Mouse (Mus musculus): ENCODE measurements around the gene Tlx3. TPM values are rescaled to one million over a fixed set of nuclear protein-coding genes. Genes with fewer than 3 reads are reported as not detected.

Gene Tlx3
- polyA plus RNA-seq, 1 experiment from 2014 or later: 83.5 TPM

GRCm38 (mm10) chr11:33195531-33196446 is 7.6 kb downstream of the Tlx3 start:
- peak; percentile 49 for ATAC-seq (ENCODE audit: low FRiP score, low read depth)
- peaks cover 19% of the 10 kb centered on the region for H3K4me1 ChIP-seq
- H3K9ac ChIP-seq: no peak overlapping the region
- no peaks in the 10 kb centered on the region for H3K9me3 ChIP-seq
- H3K4me2 ChIP-seq (replicated peaks): peak overlapping the region; percentile 66; the same call in 1 of the 2 replicates
- no peak overlapping the region for H3K27ac ChIP-seq
- H3K36me3 ChIP-seq: no peaks in the 10 kb centered on the region
- WGBS: 1% methylated on average over 25 of the region's 25 CpGs
- no peak overlapping the region for H3K4me3 ChIP-seq
- H3K27me3 ChIP-seq (replicated peaks): peaks cover 85% of the 10 kb centered on the region

- Histone ChIP-seq H3K4me2 (replicated peaks) (no peak overlapping the region), H3K36me3 (no peaks in the 10 kb centered on the region), H3K4me3 (no peak overlapping the region), H3K9ac (no peak overlapping the region), H3K27me3 (replicated peaks) (peaks cover 82% of the 10 kb centered on the region), H3K27ac (no peak overlapping the region), H3K4me1 (peaks cover 13% of the 10 kb centered on the region), H3K9me3 (no peaks in the 10 kb centered on the region)
- WGBS: 11% methylated on average over 7 of the region's 7 CpGs
- ATAC-seq (ENCODE audit: low FRiP score, low read depth): no peak
Measured at GRCm38 (mm10) chr11:33195061-33195460, 8.3 kb downstream of the Tlx3 start.

- 2% methylated on average over 12 of the region's 12 CpGs for WGBS
- Histone ChIP-seq H3K9ac (no peak overlapping the region), H3K27ac (no peak overlapping the region), H3K4me2 (replicated peaks) (peak overlapping the region; percentile 31), H3K27me3 (replicated peaks) (peaks cover 69% of the 10 kb centered on the region), H3K9me3 (no peaks in the 10 kb centered on the region), H3K4me1 (peaks cover 13% of the 10 kb centered on the region), H3K36me3 (no peaks in the 10 kb centered on the region), H3K4me3 (no peak overlapping the region)
- ATAC-seq (ENCODE audit: low FRiP score, low read depth): peak; percentile 31; the same call in 1 of the 2 replicates
Measured at GRCm38 (mm10) chr11:33193695-33194094, 9.7 kb downstream of the Tlx3 start.

GRCm38 (mm10) chr11:33181804-33182203 is 21.6 kb downstream of the Tlx3 start:
- no peak overlapping the region for H3K9ac ChIP-seq
- no peaks in the 10 kb centered on the region for H3K9me3 ChIP-seq
- H3K4me3 ChIP-seq: no peak overlapping the region
- no peaks in the 10 kb centered on the region for H3K36me3 ChIP-seq
- ATAC-seq (ENCODE audit: low FRiP score, low read depth): no peak
- H3K4me1 ChIP-seq: peaks cover 13% of the 10 kb centered on the region; the same call in 1 of the 2 replicates
- peaks cover 13% of the 10 kb centered on the region for H3K27me3 ChIP-seq (replicated peaks)
- 84% methylated on average over 3 of the region's 3 CpGs for WGBS
- no peak overlapping the region for H3K27ac ChIP-seq
- H3K4me2 ChIP-seq (replicated peaks): no peak overlapping the region

GRCm38 (mm10) chr11:33180701-33181116 is 22.7 kb downstream of the Tlx3 start:
- Histone ChIP-seq H3K36me3 (no peaks in the 10 kb centered on the region), H3K4me2 (replicated peaks) (peak overlapping the region; percentile 54), H3K9me3 (no peaks in the 10 kb centered on the region), H3K4me3 (peak overlapping the region; percentile 5; the same call in 1 of the 2 replicates), H3K27ac (no peak overlapping the region), H3K4me1 (peaks cover 13% of the 10 kb centered on the region; the same call in 1 of the 2 replicates), H3K27me3 (replicated peaks) (peaks cover 21% of the 10 kb centered on the region), H3K9ac (0 out of 2 replicates have a peak overlapping the region, but pooled peaks have one; percentile 26)
- ATAC-seq (ENCODE audit: low FRiP score, low read depth): no peak
- WGBS: 2% methylated on average over 18 of the region's 18 CpGs

GRCm38 (mm10) chr11:33179802-33180201 is 23.6 kb downstream of the Tlx3 start:
- no peak overlapping the region for H3K9ac ChIP-seq
- WGBS: 17% methylated on average over 1 of the region's 1 CpGs
- no peaks in the 10 kb centered on the region for H3K9me3 ChIP-seq
- H3K4me3 ChIP-seq: no peak overlapping the region
- peaks cover 17% of the 10 kb centered on the region for H3K27me3 ChIP-seq (replicated peaks)
- H3K36me3 ChIP-seq: no peaks in the 10 kb centered on the region
- no peak for ATAC-seq (ENCODE audit: low FRiP score, low read depth)
- no peak overlapping the region for H3K27ac ChIP-seq
- no peak overlapping the region for H3K4me2 ChIP-seq (replicated peaks)
- H3K4me1 ChIP-seq: peaks cover 13% of the 10 kb centered on the region; the same call in 1 of the 2 replicates

- no peaks in the 10 kb centered on the region for H3K9me3 ChIP-seq
- no peaks in the 10 kb centered on the region for H3K36me3 ChIP-seq
- no peak overlapping the region for H3K27ac ChIP-seq
- no peak overlapping the region for H3K4me3 ChIP-seq
- 31% methylated on average over 20 of the region's 20 CpGs for WGBS
- H3K4me2 ChIP-seq (replicated peaks): no peak overlapping the region
- ATAC-seq (ENCODE audit: low FRiP score, low read depth): peak; percentile 68
- H3K27me3 ChIP-seq (replicated peaks): peaks cover 17% of the 10 kb centered on the region
- peaks cover 13% of the 10 kb centered on the region; the same call in 1 of the 2 replicates for H3K4me1 ChIP-seq
- no peak overlapping the region for H3K9ac ChIP-seq
Measured at GRCm38 (mm10) chr11:33176525-33177245, 26.7 kb downstream of the Tlx3 start.

- peaks cover 6% of the 10 kb centered on the region; the same call in 1 of the 2 replicates for H3K4me1 ChIP-seq
- no peak overlapping the region for H3K4me3 ChIP-seq
- no peaks in the 10 kb centered on the region for H3K9me3 ChIP-seq
- H3K27me3 ChIP-seq (replicated peaks): peaks cover 10% of the 10 kb centered on the region
- no peak for ATAC-seq (ENCODE audit: low FRiP score, low read depth)
- no peak overlapping the region for H3K27ac ChIP-seq
- 77% methylated on average over 2 of the region's 3 CpGs for WGBS
- no peak overlapping the region for H3K9ac ChIP-seq
- no peaks in the 10 kb centered on the region for H3K36me3 ChIP-seq
- no peak overlapping the region for H3K4me2 ChIP-seq (replicated peaks)
Measured at GRCm38 (mm10) chr11:33175768-33176167, 27.6 kb downstream of the Tlx3 start.

GRCm38 (mm10) chr11:33170489-33170888 is 32.9 kb downstream of the Tlx3 start:
- Histone ChIP-seq H3K4me2 (replicated peaks) (no peak overlapping the region), H3K27me3 (replicated peaks) (no peaks in the 10 kb centered on the region), H3K27ac (no peak overlapping the region), H3K4me3 (no peak overlapping the region), H3K9me3 (no peaks in the 10 kb centered on the region), H3K4me1 (no peaks in the 10 kb centered on the region), H3K9ac (no peak overlapping the region), H3K36me3 (no peaks in the 10 kb centered on the region)
- no peak for ATAC-seq (ENCODE audit: low FRiP score, low read depth)
- 11% methylated on average over 9 of the region's 9 CpGs for WGBS

- H3K4me3 ChIP-seq: peak within 1 kb of the TSS; percentile 76
- peak; percentile 96 for ATAC-seq (ENCODE audit: low FRiP score, low read depth)
- H3K9ac ChIP-seq: peak within 1 kb of the TSS; percentile 93
- H3K4me2 ChIP-seq (replicated peaks): peak within 1 kb of the TSS; percentile 89
- H3K27me3 ChIP-seq (replicated peaks): no peaks in the 10 kb centered on the region
- H3K4me1 ChIP-seq: peaks cover 11% of the 10 kb centered on the region; the same call in 1 of the 2 replicates
- no peaks in the 10 kb centered on the region for H3K9me3 ChIP-seq
- H3K27ac ChIP-seq: peak within 1 kb of the TSS; percentile 91
- H3K36me3 ChIP-seq: peaks cover 29% of the 10 kb centered on the region
- WGBS: 5% methylated on average over 49 of the region's 49 CpGs
Measured at GRCm38 (mm10) chr11:33162998-33163506, 40.3 kb downstream of the Tlx3 start, which contains the start of gene Npm1. TSS of gene Npm1 (minus strand) at chr11:33163206.

- Histone ChIP-seq H3K9ac (peak overlapping the region; percentile 93), H3K4me2 (replicated peaks) (peak overlapping the region; percentile 89), H3K4me3 (peak overlapping the region; percentile 76), H3K27me3 (replicated peaks) (no peaks in the 10 kb centered on the region), H3K9me3 (no peaks in the 10 kb centered on the region), H3K36me3 (peaks cover 35% of the 10 kb centered on the region), H3K4me1 (peaks cover 11% of the 10 kb centered on the region; the same call in 1 of the 2 replicates), H3K27ac (peak overlapping the region; percentile 44)
- 3% methylated on average over 51 of the region's 53 CpGs for WGBS
- ATAC-seq (ENCODE audit: low FRiP score, low read depth): peak; percentile 78
Measured at GRCm38 (mm10) chr11:33162211-33162997, 41.0 kb downstream of the Tlx3 start.

All from neural tube, embryonic 12.5 days (tissue).